In the genomic region with DNA sequence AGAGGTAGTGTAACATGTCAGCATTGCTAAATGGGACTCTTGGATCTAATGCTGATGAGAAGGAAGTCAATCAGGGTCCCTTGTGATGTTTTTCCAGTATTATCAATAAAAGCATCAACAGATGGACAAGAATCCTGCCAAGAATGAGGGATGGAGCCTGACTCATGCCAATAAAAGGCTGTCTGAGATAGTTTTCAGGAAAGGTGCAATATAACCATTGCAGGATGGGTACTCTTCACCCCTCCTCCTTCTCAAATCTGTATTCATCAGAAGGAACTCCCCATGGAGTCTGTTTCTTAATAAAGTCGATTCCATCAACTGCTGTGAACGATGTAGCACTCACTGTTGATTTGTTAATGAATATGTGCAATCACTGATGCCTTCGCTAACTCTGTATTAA, we compare ENCODE assay signal across 28 mouse cellular contexts.
DNase-seq lines count a peak whose midpoint lies in the region; ATAC-seq and TF ChIP-seq lines count a peak whose summit lies in the region.
"Had no signal": no experiment of that assay in that cellular context is flagged by ENCODE, and none has a peak within 500 bp of the region (broad histone marks: within the 10 kb centered on the region; RNA-seq: fewer than 3 reads in every experiment).

No protein-coding gene starts in this region.

- H3K27ac ChIP-seq in forebrain, embryonic 13.5 days = no peak overlapping the region
- H3K27ac ChIP-seq in forebrain, embryonic 10.5 days = no peak overlapping the region
- H3K27ac ChIP-seq in hindbrain, embryonic 15.5 days (replicated peaks) = no peak overlapping the region
- H3K27ac ChIP-seq in hindbrain, embryonic 10.5 days = no peak overlapping the region
- H3K27ac ChIP-seq: embryonic facial prominence, embryonic 13.5 days; gastrocnemius, adult 2 months; intestine, embryonic 15.5 days; layer of hippocampus, adult 2 months; limb, embryonic 12.5 days; midbrain, embryonic 10.5 days; stomach, postnatal 0 days had no signal

- H3K9me3 ChIP-seq in forebrain, embryonic 13.5 days (replicated peaks) = no peaks in the 10 kb centered on the region
- H3K9me3 ChIP-seq in forebrain, embryonic 10.5 days = no peaks in the 10 kb centered on the region
- H3K9me3 ChIP-seq in hindbrain, embryonic 15.5 days = no peaks in the 10 kb centered on the region
- H3K9me3 ChIP-seq in hindbrain, embryonic 10.5 days = no peaks in the 10 kb centered on the region
- H3K9me3 ChIP-seq: embryonic facial prominence, embryonic 13.5 days; intestine, embryonic 15.5 days; limb, embryonic 12.5 days; midbrain, embryonic 10.5 days had no signal

- no peaks in the 10 kb centered on the region for H3K27me3 ChIP-seq in forebrain, embryonic 13.5 days
- H3K27me3 ChIP-seq in forebrain, embryonic 10.5 days (ENCODE audit: poor library complexity, severe bottlenecking) = no peaks in the 10 kb centered on the region
- H3K27me3 ChIP-seq in hindbrain, embryonic 15.5 days = no peaks in the 10 kb centered on the region
- no peaks in the 10 kb centered on the region for H3K27me3 ChIP-seq in hindbrain, embryonic 10.5 days (ENCODE audit: insufficient read depth, poor library complexity, severe bottlenecking)
- H3K27me3 ChIP-seq: embryonic facial prominence, embryonic 13.5 days; intestine, embryonic 15.5 days; limb, embryonic 12.5 days had no signal

- no peak for TF ChIP-seq CTCF in brain, embryonic 14.5 days (IDR thresholded peaks at IDR 0.05; ENCODE audit: borderline replicate concordance, extremely low read depth, insufficient read depth, insufficient read length)

- no peak overlapping the region for H3K4me2 ChIP-seq in forebrain, embryonic 13.5 days
- H3K4me2 ChIP-seq in hindbrain, embryonic 15.5 days = no peak overlapping the region
- H3K4me2 ChIP-seq: embryonic facial prominence, embryonic 13.5 days; intestine, embryonic 15.5 days; limb, embryonic 12.5 days; liver, embryonic 11.5 days had no signal

- no peaks in the 10 kb centered on the region for H3K36me3 ChIP-seq in forebrain, embryonic 13.5 days (ENCODE audit: poor library complexity, severe bottlenecking)
- no peaks in the 10 kb centered on the region for H3K36me3 ChIP-seq in forebrain, embryonic 10.5 days (replicated peaks)
- no peaks in the 10 kb centered on the region for H3K36me3 ChIP-seq in hindbrain, embryonic 15.5 days
- no peaks in the 10 kb centered on the region for H3K36me3 ChIP-seq in hindbrain, embryonic 10.5 days
- H3K36me3 ChIP-seq: embryonic facial prominence, embryonic 13.5 days; intestine, embryonic 15.5 days; limb, embryonic 12.5 days; midbrain, embryonic 10.5 days had no signal

- no peak overlapping the region for H3K9ac ChIP-seq in forebrain, embryonic 13.5 days
- H3K9ac ChIP-seq in hindbrain, embryonic 15.5 days = no peak overlapping the region
- H3K9ac ChIP-seq: embryonic facial prominence, embryonic 13.5 days; intestine, embryonic 15.5 days; limb, embryonic 12.5 days had no signal

- intact Hi-C loops in left cerebral cortex, postnatal 36 days (cut with DNase I) = no loop called here

- no peaks in the 10 kb centered on the region for H3K4me1 ChIP-seq in forebrain, embryonic 13.5 days
- H3K4me1 ChIP-seq in forebrain, embryonic 10.5 days = no peaks in the 10 kb centered on the region
- peaks cover 4% of the 10 kb centered on the region; the same call in 1 of the 2 replicates for H3K4me1 ChIP-seq in hindbrain, embryonic 15.5 days (replicated peaks)
- H3K4me1 ChIP-seq in hindbrain, embryonic 10.5 days (replicated peaks) = no peaks in the 10 kb centered on the region
- H3K4me1 ChIP-seq: embryonic facial prominence, embryonic 13.5 days; intestine, embryonic 15.5 days; limb, embryonic 12.5 days; midbrain, embryonic 10.5 days had no signal

- DNase-seq in forebrain, embryonic 10.5 days (ENCODE audit: extremely low spot score, low spot score) = no peak
- DNase-seq in hindbrain, embryonic 10.5 days (ENCODE audit: low spot score) = no peak
- DNase-seq in brain, embryonic 14.5 days (ENCODE audit: low read depth) = peak; percentile 63
- peak; percentile 4 to 11 for DNase-seq in layer of hippocampus, postnatal 10 days (ENCODE audit: low spot score in 2 of 2)
- no peak for DNase-seq in left cerebral cortex, postnatal 36 days (ENCODE audit: low spot score in 2 of 2)
- DNase-seq: adrenal gland, postnatal 14 days; cerebellum, postnatal 25 days; embryo, embryonic 11 days; gastrocnemius, adult 2 months; heart, postnatal 4 days; kidney, adult 8-10 months; kidney, postnatal 10 days; lung, adult 18-20 months; lung, postnatal 10 days; right cerebral cortex, postnatal 14 days; thymus, adult 2 months; thymus, postnatal 4 days had no signal

- 48% methylated on average over 3 of the region's 3 CpGs for WGBS in forebrain, embryonic 13.5 days
- 89% methylated on average over 3 of the region's 3 CpGs for WGBS in forebrain, embryonic 10.5 days
- 44% methylated on average over 3 of the region's 3 CpGs for WGBS in hindbrain, embryonic 15.5 days
- WGBS in hindbrain, embryonic 10.5 days = 81% methylated on average over 3 of the region's 3 CpGs

- ATAC-seq in forebrain, embryonic 13.5 days = peak; percentile 30; the same call in 1 of the 2 replicates
- peak; percentile 59; the same call in 1 of the 2 replicates for ATAC-seq in hindbrain, embryonic 15.5 days (ENCODE audit: low FRiP score, low read depth)
- ATAC-seq: CD4-positive, CD25-positive, alpha-beta regulatory T cell, adult 4 months; intestine, embryonic 15.5 days had no signal

- H3K4me3 ChIP-seq in forebrain, embryonic 13.5 days = no peak overlapping the region
- no peak overlapping the region for H3K4me3 ChIP-seq in forebrain, embryonic 10.5 days
- no peak overlapping the region for H3K4me3 ChIP-seq in hindbrain, embryonic 15.5 days
- no peak overlapping the region for H3K4me3 ChIP-seq in hindbrain, embryonic 10.5 days
- H3K4me3 ChIP-seq: embryonic facial prominence, embryonic 13.5 days; erythroblast, embryonic 14.5 days; gastrocnemius, adult 2 months; intestine, embryonic 15.5 days; layer of hippocampus, adult 2 months; limb, embryonic 12.5 days; midbrain, embryonic 10.5 days had no signal

- no peak for TF ChIP-seq POLR2A in brain, embryonic 14.5 days (IDR thresholded peaks at IDR 0.05; ENCODE audit: borderline replicate concordance, extremely low read depth, insufficient read depth, insufficient read length, poor library complexity, severe bottlenecking)

Comparison
In these comparisons a context has a peak if more than half of its experiments do, and no peak if none do; other contexts are left out.
1. DNase-seq: peak in brain, embryonic 14.5 days (single experiment) and layer of hippocampus, postnatal 10 days (2 of 2); none in forebrain, embryonic 10.5 days (single experiment), hindbrain, embryonic 10.5 days (single experiment) and left cerebral cortex, postnatal 36 days (0 of 2).